Mouse (Mus musculus): ENCODE results near the gene Susd3.

Gene Susd3

GRCm38 (mm10) chr13:49212711-49213500, 35.6 kb downstream of the Susd3 start:
- DNase-seq (ENCODE audit: low read depth, low spot score) = no peak

GRCm38 (mm10) chr13:49209306-49209705, 39.2 kb downstream of the Susd3 start:
- DNase-seq (ENCODE audit: low read depth, low spot score) = no peak

GRCm38 (mm10) chr13:49206341-49206740, 42.2 kb downstream of the Susd3 start:
- DNase-seq (ENCODE audit: low read depth, low spot score) = no peak

- peak; percentile 73 for DNase-seq (ENCODE audit: low read depth, low spot score)
These were observed 43.0 kb downstream of the Susd3 start for GRCm38 (mm10) chr13:49205381-49205998.

GRCm38 (mm10) chr13:49202556-49202955, 46.0 kb downstream of the Susd3 start:
- no peak for DNase-seq (ENCODE audit: low read depth, low spot score)

GRCm38 (mm10) chr13:49200688-49201087, 47.8 kb downstream of the Susd3 start:
- DNase-seq (ENCODE audit: low read depth, low spot score) = no peak

GRCm38 (mm10) chr13:49199891-49200290, 48.6 kb downstream of the Susd3 start:
- no peak for DNase-seq (ENCODE audit: low read depth, low spot score)

GRCm38 (mm10) chr13:49198734-49199133, 49.8 kb downstream of the Susd3 start:
- no peak for DNase-seq (ENCODE audit: low read depth, low spot score)

GRCm38 (mm10) chr13:49196766-49197165, 51.7 kb downstream of the Susd3 start:
- DNase-seq (ENCODE audit: low read depth, low spot score) = no peak

GRCm38 (mm10) chr13:49196211-49196610, 52.3 kb downstream of the Susd3 start:
- DNase-seq (ENCODE audit: low read depth, low spot score) = no peak

- no peak for DNase-seq (ENCODE audit: low read depth, low spot score)
These were observed 52.9 kb downstream of the Susd3 start for GRCm38 (mm10) chr13:49195651-49196050.

- DNase-seq (ENCODE audit: low read depth, low spot score) = no peak
These were observed 53.7 kb downstream of the Susd3 start for GRCm38 (mm10) chr13:49194811-49195210.

- DNase-seq (ENCODE audit: low read depth, low spot score) = no peak
These were observed 54.9 kb downstream of the Susd3 start for GRCm38 (mm10) chr13:49193650-49194049.

- no peak for DNase-seq (ENCODE audit: low read depth, low spot score)
These were observed 56.2 kb downstream of the Susd3 start for GRCm38 (mm10) chr13:49192156-49192855.

GRCm38 (mm10) chr13:49191673-49192035, 56.9 kb downstream of the Susd3 start:
- no peak for DNase-seq (ENCODE audit: low read depth, low spot score)

- no peak for DNase-seq (ENCODE audit: low read depth, low spot score)
These were observed 57.4 kb downstream of the Susd3 start for GRCm38 (mm10) chr13:49190876-49191672.

- DNase-seq (ENCODE audit: low read depth, low spot score) = no peak
These were observed 58.3 kb downstream of the Susd3 start for GRCm38 (mm10) chr13:49189970-49190870.

GRCm38 (mm10) chr13:49188966-49189360, 59.5 kb downstream of the Susd3 start:
- no peak for DNase-seq (ENCODE audit: low read depth, low spot score)

GRCm38 (mm10) chr13:49188219-49188965, 60.1 kb downstream of the Susd3 start:
- no peak for DNase-seq (ENCODE audit: low read depth, low spot score)
